Mouse (Mus musculus): ENCODE data around the gene 1700020D05Rik. TPM values are rescaled to one million over a fixed set of nuclear protein-coding genes. Genes with fewer than 3 reads are reported as not detected.

Gene 1700020D05Rik
- total RNA-seq, 2 experiments from 2014 or later, result 6.3 to 8.1 TPM

- no peak for DNase-seq (ENCODE audit: low spot score in 2 of 2)
Observed at GRCm38 (mm10) chr19:5455568-5455967, 48.0 kb downstream of the 1700020D05Rik start.

DNA sequence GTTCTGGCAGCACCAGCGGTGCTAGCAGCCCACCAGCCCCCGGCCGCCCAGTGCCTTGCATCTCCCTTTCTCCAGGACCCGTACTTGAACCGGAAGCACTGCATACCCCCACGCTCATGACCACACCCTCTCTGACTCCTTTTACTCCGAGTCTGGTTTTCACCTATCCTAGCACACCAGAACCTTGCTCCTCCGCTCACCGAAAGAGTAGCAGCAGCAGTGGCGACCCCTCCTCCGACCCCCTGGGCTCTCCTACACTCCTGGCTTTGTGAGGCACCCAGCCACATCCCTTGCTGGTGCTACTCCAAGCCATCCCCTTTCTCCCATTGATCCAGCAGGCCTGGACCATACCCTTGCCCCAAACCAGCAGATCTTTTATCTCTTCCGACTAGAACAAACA lies 48.5 kb downstream of the 1700020D05Rik start:
- DNase-seq (ENCODE audit: low spot score in 2 of 2), result no peak

Other genes with a start within 250 kb of the 1700020D05Rik start
- gene Pacs1, start 230.7 kb downstream of the 1700020D05Rik start, total RNA-seq (2021), result 10 to 100 TPM; 59.6 to 63.9 TPM
- 100 to 1,000 TPM; 195 to 199 TPM for gene Sf3b2, start 208.3 kb downstream of the 1700020D05Rik start, total RNA-seq (2021)
- gene Gal3st3, start 205.5 kb downstream of the 1700020D05Rik start, total RNA-seq (2021), result 100 to 1,000 TPM; 129 to 132 TPM
- gene Catsper1, start 168.0 kb downstream of the 1700020D05Rik start, total RNA-seq (2021), result not detected
- gene Cst6, start 154.2 kb downstream of the 1700020D05Rik start, total RNA-seq (2021), result 1 to 10 TPM; 5.4 to 5.9 TPM
- 10 to 100 TPM; 21.8 to 25.0 TPM for gene Eif1ad, start 137.0 kb downstream of the 1700020D05Rik start, total RNA-seq (2021)
- gene Banf1, start 136.6 kb downstream of the 1700020D05Rik start, total RNA-seq (2021), result 10 to 100 TPM; 83.0 to 97.1 TPM
- 10 to 100 TPM; 81.1 to 91.5 TPM for gene Sart1, start 115.1 kb downstream of the 1700020D05Rik start, total RNA-seq (2021)
- gene Tsga10ip, start 101.3 kb downstream of the 1700020D05Rik start, total RNA-seq (2021), result under 1 TPM in 1 of 2 experiments, not detected in 1; 0.67 TPM
- gene Drap1, start 78.8 kb downstream of the 1700020D05Rik start, total RNA-seq (2021), result 100 to 1,000 TPM; 269 to 270 TPM
- gene AI837181, start 78.6 kb downstream of the 1700020D05Rik start, total RNA-seq (2021), result 10 to 100 TPM; 63.0 to 63.6 TPM
- not detected for gene Fosl1, start 56.2 kb downstream of the 1700020D05Rik start, total RNA-seq (2021)
- 10 to 100 TPM; 29.9 to 31.8 TPM for gene Ccdc85b, start 45.9 kb downstream of the 1700020D05Rik start, total RNA-seq (2021)
- 100 to 1,000 TPM in 1 of 2 experiments, 10 to 100 TPM in 1; 96.3 to 101 TPM for gene Fibp, start 43.2 kb downstream of the 1700020D05Rik start, total RNA-seq (2021)
- 1 to 10 TPM in 1 of 2 experiments, under 1 TPM in 1; 0.41 to 1.2 TPM for gene Ctsw, start 35.3 kb downstream of the 1700020D05Rik start, total RNA-seq (2021)
- 10 to 100 TPM; 16.8 to 20.9 TPM for gene Efemp2, start 29.8 kb downstream of the 1700020D05Rik start, total RNA-seq (2021)
- gene Mus81, start 15.4 kb downstream of the 1700020D05Rik start, total RNA-seq (2021), result 10 to 100 TPM; 34.3 to 35.6 TPM
- gene Cfl1, start 13.3 kb downstream of the 1700020D05Rik start, total RNA-seq (2021), result 1,000 to 10,000 TPM; 1,666 to 1,748 TPM
- 10 to 100 TPM; 70.5 to 74.2 TPM for gene Snx32, start 6.8 kb upstream of the 1700020D05Rik start, total RNA-seq (2021)
- not detected for gene Ovol1, start 56.9 kb upstream of the 1700020D05Rik start, total RNA-seq (2021)
- 1 to 10 TPM; 7.1 to 8.8 TPM for gene Ap5b1, start 64.2 kb upstream of the 1700020D05Rik start, total RNA-seq (2021)
- 10 to 100 TPM; 84.4 to 90.5 TPM for gene Rnaseh2c, start 98.1 kb upstream of the 1700020D05Rik start, total RNA-seq (2021)
- gene Kat5, start 106.5 kb upstream of the 1700020D05Rik start, total RNA-seq (2021), result 10 to 100 TPM; 83.3 to 83.5 TPM
- 10 to 100 TPM; 21.0 to 26.7 TPM for gene Rela, start 133.7 kb upstream of the 1700020D05Rik start, total RNA-seq (2021)
- 10 to 100 TPM; 22.8 to 26.1 TPM for gene Sipa1, start 159.9 kb upstream of the 1700020D05Rik start, total RNA-seq (2021)
- 10 to 100 TPM; 16.1 to 17.0 TPM for gene Map3k11, start 185.0 kb upstream of the 1700020D05Rik start, total RNA-seq (2021)
- gene Pcnx3, start 185.1 kb upstream of the 1700020D05Rik start, total RNA-seq (2021), result 10 to 100 TPM; 66.3 to 72.2 TPM
- not detected for gene Kcnk7, start 200.6 kb upstream of the 1700020D05Rik start, total RNA-seq (2021)
- gene Ehbp1l1, start 222.5 kb upstream of the 1700020D05Rik start, total RNA-seq (2021), result 10 to 100 TPM; 15.6 to 20.1 TPM
- 10 to 100 TPM; 32.1 to 41.1 TPM for gene Fam89b, start 225.9 kb upstream of the 1700020D05Rik start, total RNA-seq (2021)
- gene Ltbp3, start 237.1 kb upstream of the 1700020D05Rik start, total RNA-seq (2021), result 10 to 100 TPM; 24.7 to 32.7 TPM